14 mouse cellular contexts compared by ENCODE assay signal in the genomic region with DNA sequence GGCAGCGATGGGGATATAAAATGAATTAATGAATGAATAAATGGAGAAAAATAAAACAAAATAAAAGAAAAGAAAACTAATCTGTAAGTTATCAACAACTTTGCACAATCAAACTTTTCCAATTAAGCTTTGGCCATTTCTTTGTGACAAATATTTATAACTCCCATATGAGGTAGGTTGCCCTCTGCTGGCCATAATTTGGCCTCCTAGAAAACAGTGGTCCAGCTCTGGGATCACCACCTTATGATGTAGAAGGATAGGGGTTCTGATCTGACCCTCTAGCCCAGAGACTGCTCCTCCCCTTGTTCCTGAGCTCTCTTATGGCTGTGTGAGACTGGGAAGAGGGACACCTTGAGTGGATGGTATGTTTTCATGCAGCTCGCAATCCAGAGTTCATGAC. TPM values are rescaled to one million over a fixed set of nuclear protein-coding genes. Genes with fewer than 3 reads are reported as not detected.
DNase-seq lines count a peak whose midpoint lies in the region; ATAC-seq and TF ChIP-seq lines count a peak whose summit lies in the region.
"Had no signal": no experiment of that assay in that cellular context is flagged by ENCODE, and none has a peak within 500 bp of the region (broad histone marks: within the 10 kb centered on the region; RNA-seq: fewer than 3 reads in every experiment).

No protein-coding gene starts in this region.

- ATAC-seq in liver, embryonic 12.5 days = no peak
- ATAC-seq in megakaryocyte-erythroid progenitor cell, adult 5-6 weeks (replicated peaks; ENCODE audit: low FRiP score, low TSS enrichment, poor library complexity, severe bottlenecking) = 0 out of 2 replicates have a peak, but pooled peaks have one; percentile 52

- TF ChIP-seq POLR2A in heart, adult 2 months (IDR thresholded peaks at IDR 0.05; ENCODE audit: insufficient read depth, low read depth, low read length) = no peak
- TF ChIP-seq POLR2A in liver, adult 2 months (IDR thresholded peaks at IDR 0.05; ENCODE audit: extremely low read depth, insufficient read depth, low read length) = no peak
- no peak for TF ChIP-seq POLR2A in MEL (IDR thresholded peaks at IDR 0.05; ENCODE audit: control insufficient read depth in 1 of 2, insufficient read depth in 1 of 2, low read depth in 1 of 2, low read length in 2 of 2, poor library complexity in 1 of 2)

- 87% methylated on average over 2 of the region's 2 CpGs for WGBS in heart, adult 2 months
- WGBS in liver, adult 2 months = 89% methylated on average over 2 of the region's 2 CpGs
- 74% methylated on average over 2 of the region's 2 CpGs for WGBS in liver, embryonic 12.5 days (ENCODE audit: insufficient replicate concordance)

- TF ChIP-seq RAD21 in MEL (IDR thresholded peaks at IDR 0.05; ENCODE audit: low read depth, low read length) = peak; percentile 30

- TF ChIP-seq CTCF in heart, adult 2 months (IDR thresholded peaks at IDR 0.05) = peak; percentile 29
- peak; percentile 13 for TF ChIP-seq CTCF in liver, adult 2 months (IDR thresholded peaks at IDR 0.05; ENCODE audit: low read depth, low read length)
- peak; percentile 35 to 55 (median 40) for TF ChIP-seq CTCF in MEL (IDR thresholded peaks at IDR 0.05 in 2 of 3, conservative IDR thresholded peaks at IDR 0.05 in 1 of 3; ENCODE audit: control insufficient read depth in 1 of 3, insufficient read depth in 1 of 3, low read depth in 2 of 3, low read length in 3 of 3, poor library complexity in 1 of 3, severe bottlenecking in 1 of 3)

- no peaks in the 10 kb centered on the region for H3K79me2 ChIP-seq in heart, adult 2 months (replicated peaks; ENCODE audit: control insufficient read depth, insufficient read depth, low read length)
- no peaks in the 10 kb centered on the region for H3K79me2 ChIP-seq in liver, adult 2 months (ENCODE audit: control insufficient read depth, insufficient read depth, low read length)
- H3K79me2 ChIP-seq in MEL (ENCODE audit: control insufficient read depth, insufficient read depth, low read length, poor library complexity) = no peaks in the 10 kb centered on the region

- no peak overlapping the region for H3K4me3 ChIP-seq in heart, adult 2 months
- no peak overlapping the region for H3K4me3 ChIP-seq in liver, adult 2 months (ENCODE audit: insufficient read depth, low read depth, low read length)
- H3K4me3 ChIP-seq in liver, embryonic 12.5 days = no peak overlapping the region
- H3K4me3 ChIP-seq in MEL (ENCODE audit: control insufficient read depth in 1 of 2, insufficient read depth in 1 of 2, low read depth in 2 of 2, low read length in 2 of 2) = no peak overlapping the region
- H3K4me3 ChIP-seq: liver, embryonic 13.5 days had no signal

- intact Hi-C loops in heart, adult 2 months (cut with DNase I) = no loop called here
- intact Hi-C loops in heart, postnatal 14 days (cut with DNase I) = no loop called here

- no peaks in the 10 kb centered on the region for H3K27me3 ChIP-seq in heart, adult 2 months (ENCODE audit: control insufficient read depth, insufficient read depth, low read length)
- no peaks in the 10 kb centered on the region for H3K27me3 ChIP-seq in liver, adult 2 months (ENCODE audit: control insufficient read depth, insufficient read depth, low read length)
- H3K27me3 ChIP-seq in liver, embryonic 12.5 days (replicated peaks) = no peaks in the 10 kb centered on the region
- no peaks in the 10 kb centered on the region for H3K27me3 ChIP-seq in MEL (ENCODE audit: control insufficient read depth in 1 of 2, insufficient read depth in 2 of 2, low read length in 2 of 2)
- H3K27me3 ChIP-seq: liver, embryonic 13.5 days had no signal

- no peaks in the 10 kb centered on the region for H3K4me1 ChIP-seq in heart, adult 2 months (ENCODE audit: control insufficient read depth, insufficient read depth, low read length)
- no peaks in the 10 kb centered on the region for H3K4me1 ChIP-seq in liver, adult 2 months (ENCODE audit: control insufficient read depth, insufficient read depth, low read length)
- no peaks in the 10 kb centered on the region for H3K4me1 ChIP-seq in liver, embryonic 12.5 days
- no peaks in the 10 kb centered on the region for H3K4me1 ChIP-seq in MEL (ENCODE audit: control insufficient read depth in 1 of 2, insufficient read depth in 2 of 2, low read length in 2 of 2)
- H3K4me1 ChIP-seq: liver, embryonic 13.5 days had no signal

- no peak for DNase-seq in heart, adult 2 months
- DNase-seq in heart, postnatal 14 days = no peak
- DNase-seq in liver, adult 2 months (ENCODE audit: extremely low read depth, low read depth, low spot score) = peak; percentile 5
- DNase-seq in MEL (ENCODE audit: low read depth, low spot score) = peak; percentile 18
- no peak for DNase-seq in B cell, adult 2 months
- DNase-seq: adrenal gland, postnatal 36 days; gastrocnemius, postnatal 36 days; liver, embryonic 13.5 days; right cerebral cortex, postnatal 25 days; thymus, postnatal 36 days had no signal

- H3K4me2 ChIP-seq in liver, embryonic 12.5 days = no peak overlapping the region
- H3K4me2 ChIP-seq: hindbrain, embryonic 14.5 days; liver, embryonic 13.5 days had no signal

- no peaks in the 10 kb centered on the region for H3K9me3 ChIP-seq in liver, embryonic 12.5 days (replicated peaks)
- no peaks in the 10 kb centered on the region for H3K9me3 ChIP-seq in MEL (replicated peaks; ENCODE audit: insufficient read depth, low read length)
- H3K9me3 ChIP-seq: liver, embryonic 13.5 days had no signal

- no peak overlapping the region for H3K27ac ChIP-seq in heart, adult 2 months
- no peak overlapping the region for H3K27ac ChIP-seq in liver, adult 2 months (replicated peaks; ENCODE audit: insufficient read depth, low read depth, low read length)
- H3K27ac ChIP-seq in liver, embryonic 12.5 days = no peak overlapping the region
- H3K27ac ChIP-seq in MEL (ENCODE audit: control insufficient read depth, low read depth, low read length) = no peak overlapping the region
- H3K27ac ChIP-seq: hindbrain, embryonic 14.5 days; liver, embryonic 13.5 days had no signal

- TF ChIP-seq EP300 in heart, adult 2 months (IDR thresholded peaks at IDR 0.05; ENCODE audit: insufficient read depth, low read depth, low read length) = no peak
- no peak for TF ChIP-seq EP300 in MEL (IDR thresholded peaks at IDR 0.05; ENCODE audit: low read depth in 1 of 2, low read length in 2 of 2)

- H3K9ac ChIP-seq in heart, adult 2 months (ENCODE audit: low read depth, low read length) = no peak overlapping the region
- no peak overlapping the region for H3K9ac ChIP-seq in liver, adult 2 months (ENCODE audit: low read depth, low read length)
- H3K9ac ChIP-seq in liver, embryonic 12.5 days = no peak overlapping the region
- H3K9ac ChIP-seq in MEL (ENCODE audit: control insufficient read depth, low read depth, low read length, poor library complexity, severe bottlenecking) = no peak overlapping the region
- H3K9ac ChIP-seq: hindbrain, embryonic 14.5 days; liver, embryonic 13.5 days had no signal

- no peaks in the 10 kb centered on the region for H3K36me3 ChIP-seq in heart, adult 2 months (ENCODE audit: control insufficient read depth, insufficient read depth, low read length)
- H3K36me3 ChIP-seq in liver, adult 2 months (ENCODE audit: control insufficient read depth, insufficient read depth, low read length) = no peaks in the 10 kb centered on the region
- no peaks in the 10 kb centered on the region for H3K36me3 ChIP-seq in liver, embryonic 12.5 days
- no peaks in the 10 kb centered on the region for H3K36me3 ChIP-seq in MEL (ENCODE audit: control insufficient read depth in 1 of 2, insufficient read depth in 2 of 2, low read length in 2 of 2)
- H3K36me3 ChIP-seq: liver, embryonic 13.5 days had no signal

TF ChIP-seq in MEL, 35 proteins besides CTCF, POLR2A, EP300 and RAD21:
- TF ChIP-seq SMC3 (IDR thresholded peaks at IDR 0.05; ENCODE audit: low read depth, low read length) (peak; percentile 64), JUND (IDR thresholded peaks at IDR 0.05; ENCODE audit: low read depth, low read length) (no peak)

RNA-seq across cellular contexts. Expression of gene Cyp4x1, which starts 20.6 kb away (rescaled TPM):
- not detected for total RNA-seq in heart, adult 2 months (2021)
- polyA plus RNA-seq in heart, adult 2 months (2012; rRNA removed) = 0.03 TPM in 1 of 2 replicates, not detected in the other
- total RNA-seq in heart, postnatal 14 days (2021) = not detected
- 0.09 TPM in 1 of 2 replicates, not detected in the other for total RNA-seq in liver, adult 2 months (2014; rRNA removed)
- polyA plus RNA-seq in liver, adult 2 months (2012; rRNA removed) = not detected in 2 replicates
- 0.08 and 0.14 TPM in 2 replicates for polyA plus RNA-seq in liver, embryonic 12.5 days (2016; fragmentation: Nextera tagmentation; extraction: Ambion mirVana)
- total RNA-seq in MEL (2012; rRNA removed) = 0.04 and 0.07 TPM in 2 replicates
- under 1 TPM in 1 of 2 experiments, not detected in 1; 0.47 TPM for polyA plus RNA-seq in MEL (2012; ENCODE audit: insufficient read depth in 1 of 2, insufficient read length in 2 of 2, low read depth in 1 of 2, low replicate concordance in 2 of 2, missing spikeins in 1 of 2)
- total RNA-seq in megakaryocyte-erythroid progenitor cell, adult 5-6 weeks (2014; fragmentation: Nextera tagmentation) = not detected in 2 replicates
- total RNA-seq in megakaryocyte-erythroid progenitor cell, adult 5-6 weeks (2017) = 0.27 TPM in 1 of 2 replicates, not detected in the other
- total RNA-seq: adrenal gland, postnatal 36 days; gastrocnemius, postnatal 36 days had no signal
- polyA plus RNA-seq: heart, embryonic 14.5 days had no signal

Comparison
In these comparisons a context has a peak if more than half of its experiments do, and no peak if none do; other contexts are left out.
1. DNase-seq: peak in liver, adult 2 months (single experiment) and MEL (single experiment); none in heart, adult 2 months (0 of 2), heart, postnatal 14 days (0 of 2) and B cell, adult 2 months (0 of 2).
2. Peak in every context shown above with its lines, with median percentiles within 50 percentile points of each other: CTCF ChIP-seq.